Mouse (Mus musculus) MEL (cell line): Measurements from ENCODE around the gene Frrs1.

Source experiments
- CTCF ChIP-seq, 3 experiments: IDR thresholded peaks in 2 of 3; conservative IDR thresholded peaks in 1 of 3; 2 replicates each; pipeline ENCODE4 v1.5.1; 2011 to 2012; ENCODE audit warnings: low read length in 3 of 3, low read depth in 2 of 3, mild to moderate bottlenecking in 2 of 3, improper control_type of control experiment in 1 of 3, inconsistent platforms in 1 of 3, mixed read lengths in 1 of 3, moderate library complexity in 1 of 3; ENCODE audit not compliant: control insufficient read depth in 1 of 3, insufficient read depth in 1 of 3, poor library complexity in 1 of 3, severe bottlenecking in 1 of 3
- E2F4 ChIP-seq: IDR thresholded peaks from 2 replicates; pipeline ENCODE4 v1.6.1; 2011; ENCODE audit warnings: low read depth, low read length, improper control_type of control experiment, borderline replicate concordance
- MAZ ChIP-seq: IDR thresholded peaks from 2 replicates; pipeline ENCODE4 v1.6.1; 2012; ENCODE audit warnings: low read depth, mild to moderate bottlenecking, inconsistent platforms, low read length, improper control_type of control experiment
- NRF1 ChIP-seq: IDR thresholded peaks from 2 replicates; pipeline ENCODE4 v1.6.1; 2014; ENCODE audit warnings: low read depth, mild to moderate bottlenecking, inconsistent platforms, low read length, improper control_type of control experiment, moderate library complexity; ENCODE audit not compliant: poor library complexity, insufficient read depth, severe bottlenecking
- POLR2A ChIP-seq, 2 experiments: IDR thresholded peaks; 2 replicates each; pipeline ENCODE4 v1.6.1; 2011 to 2012; ENCODE audit warnings: low read length in 2 of 2, mild to moderate bottlenecking in 2 of 2, control low read depth in 1 of 2, improper control_type of control experiment in 1 of 2, low read depth in 1 of 2, moderate library complexity in 1 of 2; ENCODE audit not compliant: control insufficient read depth in 1 of 2, insufficient read depth in 1 of 2, poor library complexity in 1 of 2
- TAL1 ChIP-seq: IDR thresholded peaks from 2 replicates; pipeline ENCODE4 v1.6.1; 2012; ENCODE audit warnings: mild to moderate bottlenecking, inconsistent platforms, low read length, moderate library complexity, mixed read lengths

GRCm38 (mm10) chr3:116917016-116917415, 57.8 kb downstream of the Frrs1 start:
- TF ChIP-seq E2F4 (no peak), NRF1 (no peak), MAZ (no peak), CTCF (IDR thresholded peaks at IDR 0.05 in 2 of 3, conservative IDR thresholded peaks at IDR 0.05 in 1 of 3; ENCODE audit: control insufficient read depth in 1 of 3, insufficient read depth in 1 of 3, low read depth in 2 of 3, low read length in 3 of 3, poor library complexity in 1 of 3, severe bottlenecking in 1 of 3) (no peak), POLR2A (IDR thresholded peaks at IDR 0.05; ENCODE audit: control insufficient read depth in 1 of 2, insufficient read depth in 1 of 2, low read depth in 1 of 2, low read length in 2 of 2, poor library complexity in 1 of 2) (no peak), TAL1 (no peak)
